Mouse (Mus musculus): ENCODE measurements around the gene Tmem19. TPM values are rescaled to one million over a fixed set of nuclear protein-coding genes. Genes with fewer than 3 reads are reported as not detected.
"Not testable (repeated sequence)": the region's sequence is repeated elsewhere in the genome, so short reads cannot be mapped to it uniquely, and the experiment has no call there.

Gene Tmem19
- polyA plus RNA-seq, 1 experiment from 2014 or later: 24.7 TPM

GRCm38 (mm10) chr10:115321317-115322035 lies 40.8 kb downstream of the Tmem19 start:
- no peaks in the 10 kb centered on the region for H3K36me3 ChIP-seq
- H3K4me1 ChIP-seq (replicated peaks): peaks cover under 1% of the 10 kb centered on the region; the same call in 1 of the 2 replicates
- H3K9ac ChIP-seq (replicated peaks): no peak overlapping the region
- H3K27ac ChIP-seq: no peak overlapping the region
- no peaks in the 10 kb centered on the region for H3K27me3 ChIP-seq
- ATAC-seq (ENCODE audit: insufficient number of reproducible peaks, insufficient read depth, low FRiP score, low TSS enrichment, low read depth): no peak
- H3K9me3 ChIP-seq: no peaks in the 10 kb centered on the region
- H3K4me2 ChIP-seq: no peak overlapping the region
- H3K4me3 ChIP-seq (replicated peaks): no peak overlapping the region
- WGBS: 79% methylated on average over 5 of the region's 5 CpGs

GRCm38 (mm10) chr10:115318388-115318787 lies 43.9 kb downstream of the Tmem19 start:
- WGBS: 62% methylated on average over 3 of the region's 3 CpGs
- ATAC-seq (ENCODE audit: insufficient number of reproducible peaks, insufficient read depth, low FRiP score, low TSS enrichment, low read depth); H3K4me3 ChIP-seq (replicated peaks); H3K9ac ChIP-seq (replicated peaks); H3K27ac ChIP-seq; H3K27me3 ChIP-seq; H3K4me2 ChIP-seq; H3K9me3 ChIP-seq; H3K36me3 ChIP-seq: not testable (repeated sequence)
- peaks cover 13% of the 10 kb centered on the region for H3K4me1 ChIP-seq (replicated peaks)

GRCm38 (mm10) chr10:115316313-115316712 lies 46.0 kb downstream of the Tmem19 start:
- H3K9me3 ChIP-seq: no peaks in the 10 kb centered on the region
- peak overlapping the region; percentile 89 for H3K4me3 ChIP-seq (replicated peaks)
- no peaks in the 10 kb centered on the region; the same call in 1 of the 2 replicates for H3K36me3 ChIP-seq
- H3K4me2 ChIP-seq: peak overlapping the region; percentile 67
- ATAC-seq (ENCODE audit: insufficient number of reproducible peaks, insufficient read depth, low FRiP score, low TSS enrichment, low read depth): no peak
- no peaks in the 10 kb centered on the region for H3K27me3 ChIP-seq
- no peak overlapping the region for H3K9ac ChIP-seq (replicated peaks)
- peak overlapping the region; percentile 94; the same call in 1 of the 2 replicates for H3K27ac ChIP-seq
- 66% methylated on average over 11 of the region's 11 CpGs for WGBS
- peaks cover 24% of the 10 kb centered on the region for H3K4me1 ChIP-seq (replicated peaks)

- Histone ChIP-seq H3K4me1 (replicated peaks) (peaks cover 24% of the 10 kb centered on the region), H3K27ac (peak within 1 kb of the TSS; percentile 94), H3K9ac (replicated peaks) (peak within 1 kb of the TSS; percentile 82), H3K27me3 (no peaks in the 10 kb centered on the region), H3K4me3 (replicated peaks) (peak within 1 kb of the TSS; percentile 89), H3K9me3 (no peaks in the 10 kb centered on the region), H3K4me2 (peak within 1 kb of the TSS; percentile 67), H3K36me3 (no peaks in the 10 kb centered on the region; the same call in 1 of the 2 replicates)
- WGBS: under 1% methylated on average over 48 of the region's 48 CpGs
- ATAC-seq (ENCODE audit: insufficient number of reproducible peaks, insufficient read depth, low FRiP score, low TSS enrichment, low read depth): peak; percentile 84
Measured at GRCm38 (mm10) chr10:115315473-115316171, 46.7 kb downstream of the Tmem19 start, which contains the start of gene Rab21. TSS of gene Rab21 (minus strand) at chr10:115315594.

DNA sequence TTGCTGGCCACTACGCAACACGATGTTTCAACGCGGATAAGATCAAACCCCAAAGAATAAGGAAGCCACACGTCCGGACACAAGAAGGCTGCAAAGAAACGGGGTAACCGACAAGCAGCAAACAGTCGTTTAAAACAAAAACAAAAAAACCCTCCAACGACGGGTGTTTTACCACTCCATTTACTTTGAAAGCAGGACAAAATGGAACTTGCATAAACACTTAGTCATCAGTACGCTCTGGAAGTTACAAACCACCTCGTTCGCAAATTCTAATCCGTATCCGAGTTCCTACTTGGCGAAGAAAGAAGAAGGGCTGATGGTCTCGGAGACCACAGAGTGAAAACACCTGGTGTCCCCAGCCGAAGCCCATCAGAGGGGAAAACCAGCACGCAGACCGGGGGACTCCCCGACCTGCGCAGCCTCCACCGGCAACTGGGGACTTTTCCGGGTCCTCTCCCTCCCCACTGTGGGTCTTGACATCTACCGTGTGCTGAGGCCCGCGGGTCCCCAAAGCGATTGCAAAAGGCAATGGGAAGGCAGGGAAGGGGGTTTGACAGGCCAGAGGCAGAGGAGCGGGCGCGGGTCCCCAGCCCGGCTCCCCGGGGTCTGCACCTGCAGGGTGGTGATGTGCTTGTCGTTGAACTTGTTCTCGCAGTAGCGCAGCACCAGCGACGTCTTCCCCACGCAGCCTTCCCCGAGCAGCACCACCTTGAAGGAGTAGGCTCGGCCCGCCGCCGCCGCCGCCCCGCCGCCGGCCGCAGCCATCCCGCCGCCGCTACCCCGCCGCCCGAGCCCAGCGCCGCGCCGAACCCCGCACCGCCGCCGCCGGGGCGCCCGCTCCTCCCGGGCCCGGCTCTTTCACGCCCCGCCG lies 47.5 kb downstream of the Tmem19 start:
- H3K4me3 ChIP-seq (replicated peaks): peak overlapping the region; percentile 89
- ATAC-seq (ENCODE audit: insufficient number of reproducible peaks, insufficient read depth, low FRiP score, low TSS enrichment, low read depth): no peak; the same call in 1 of the 2 replicates
- 2% methylated on average over 59 of the region's 73 CpGs for WGBS
- H3K4me2 ChIP-seq: peak overlapping the region; percentile 67
- peaks cover 24% of the 10 kb centered on the region for H3K4me1 ChIP-seq (replicated peaks)
- H3K27ac ChIP-seq: peak overlapping the region; percentile 94
- no peaks in the 10 kb centered on the region; the same call in 1 of the 2 replicates for H3K36me3 ChIP-seq
- H3K27me3 ChIP-seq: no peaks in the 10 kb centered on the region
- H3K9ac ChIP-seq (replicated peaks): peak overlapping the region; percentile 82
- H3K9me3 ChIP-seq: no peaks in the 10 kb centered on the region

DNA sequence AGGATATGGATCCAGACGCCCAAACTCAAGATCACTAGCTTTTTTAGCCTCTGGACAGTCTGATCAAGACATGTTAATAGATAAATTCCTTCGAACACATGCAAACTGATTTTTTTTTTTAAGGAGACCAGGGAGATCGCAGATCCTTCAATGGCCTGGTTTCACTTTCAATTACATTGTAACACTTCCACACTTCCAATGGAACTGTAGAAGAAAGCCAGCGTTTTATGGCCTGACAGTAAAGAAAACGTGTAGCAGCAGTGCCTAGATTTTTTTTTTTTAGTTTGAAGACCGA lies 48.1 kb downstream of the Tmem19 start:
- peak overlapping the region; percentile 67 for H3K4me2 ChIP-seq
- H3K27ac ChIP-seq: no peak overlapping the region
- H3K36me3 ChIP-seq: peaks cover 3% of the 10 kb centered on the region; the same call in 1 of the 2 replicates
- 25% methylated on average over 6 of the region's 6 CpGs for WGBS
- H3K4me1 ChIP-seq (replicated peaks): peaks cover 24% of the 10 kb centered on the region
- H3K9me3 ChIP-seq: no peaks in the 10 kb centered on the region
- no peaks in the 10 kb centered on the region for H3K27me3 ChIP-seq
- H3K4me3 ChIP-seq (replicated peaks): peak overlapping the region; percentile 89
- no peak for ATAC-seq (ENCODE audit: insufficient number of reproducible peaks, insufficient read depth, low FRiP score, low TSS enrichment, low read depth)
- H3K9ac ChIP-seq (replicated peaks): peak overlapping the region; percentile 82

- Histone ChIP-seq H3K27me3 (no peaks in the 10 kb centered on the region), H3K4me3 (replicated peaks) (peak overlapping the region; percentile 89), H3K4me1 (replicated peaks) (peaks cover 25% of the 10 kb centered on the region), H3K4me2 (peak overlapping the region; percentile 67), H3K36me3 (peaks cover 3% of the 10 kb centered on the region; the same call in 1 of the 2 replicates), H3K9me3 (no peaks in the 10 kb centered on the region), H3K9ac (replicated peaks) (peak overlapping the region; percentile 82; the same call in 1 of the 2 replicates), H3K27ac (no peak overlapping the region)
- WGBS: 74% methylated on average over 14 of the region's 14 CpGs
- ATAC-seq (ENCODE audit: insufficient number of reproducible peaks, insufficient read depth, low FRiP score, low TSS enrichment, low read depth): no peak
Measured at GRCm38 (mm10) chr10:115313641-115314286, 48.5 kb downstream of the Tmem19 start.

- 70% methylated on average over 3 of the region's 3 CpGs for WGBS
- no peak overlapping the region for H3K4me2 ChIP-seq
- peaks cover 3% of the 10 kb centered on the region; the same call in 1 of the 2 replicates for H3K36me3 ChIP-seq
- H3K9me3 ChIP-seq: no peaks in the 10 kb centered on the region
- no peak overlapping the region for H3K9ac ChIP-seq (replicated peaks)
- ATAC-seq (ENCODE audit: insufficient number of reproducible peaks, insufficient read depth, low FRiP score, low TSS enrichment, low read depth): no peak
- no peaks in the 10 kb centered on the region for H3K27me3 ChIP-seq
- no peak overlapping the region for H3K4me3 ChIP-seq (replicated peaks)
- H3K27ac ChIP-seq: no peak overlapping the region
- peaks cover 29% of the 10 kb centered on the region for H3K4me1 ChIP-seq (replicated peaks)
Measured at GRCm38 (mm10) chr10:115312732-115313131, 49.6 kb downstream of the Tmem19 start.

GRCm38 (mm10) chr10:115312194-115312593 lies 50.1 kb downstream of the Tmem19 start:
- ATAC-seq (ENCODE audit: insufficient number of reproducible peaks, insufficient read depth, low FRiP score, low TSS enrichment, low read depth): no peak
- peaks cover 29% of the 10 kb centered on the region for H3K4me1 ChIP-seq (replicated peaks)

DNA sequence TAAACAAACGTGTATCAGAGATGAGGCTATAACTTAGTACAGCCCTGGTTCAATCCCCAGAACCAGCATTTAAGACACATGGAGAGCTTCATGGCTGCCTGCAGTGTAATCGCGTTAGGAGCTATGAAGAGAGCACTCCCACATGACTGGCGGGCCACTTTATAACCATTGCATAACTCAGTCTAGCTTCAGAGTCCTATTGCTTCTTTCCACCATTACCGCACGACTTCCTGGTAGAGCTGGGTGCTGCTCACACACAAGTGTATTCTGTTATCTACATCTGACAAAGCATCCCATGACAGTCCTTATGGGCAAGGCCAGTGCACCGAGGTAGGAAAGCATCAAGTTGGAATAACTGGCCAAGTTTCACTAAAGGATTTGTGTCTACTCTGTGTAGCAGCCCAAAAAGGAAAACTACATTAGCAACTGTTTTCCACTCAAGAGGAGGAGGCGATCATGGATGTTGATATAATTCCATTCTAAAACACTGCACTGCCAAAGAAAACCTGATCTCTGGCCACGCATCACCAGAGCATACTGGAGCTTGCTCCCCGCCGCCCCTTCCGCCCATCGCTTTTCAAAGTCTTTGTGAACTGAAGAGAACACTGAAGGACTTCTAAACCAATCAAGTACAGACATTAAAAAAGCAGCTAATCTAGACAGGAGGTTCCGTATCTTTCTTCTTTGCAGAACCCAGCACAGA lies 50.9 kb downstream of the Tmem19 start:
- no peak overlapping the region for H3K9ac ChIP-seq (replicated peaks)
- WGBS: 94% methylated on average over 14 of the region's 14 CpGs
- no peak for ATAC-seq (ENCODE audit: insufficient number of reproducible peaks, insufficient read depth, low FRiP score, low TSS enrichment, low read depth)

More at GRCm38 (mm10) chr10:115312194-115312593, 50.1 kb downstream of the Tmem19 start:
- Histone ChIP-seq H3K9ac (replicated peaks) (no peak overlapping the region), H3K27ac (no peak overlapping the region), H3K36me3 (peaks cover 3% of the 10 kb centered on the region; the same call in 1 of the 2 replicates), H3K27me3 (no peaks in the 10 kb centered on the region), H3K4me3 (replicated peaks) (no peak overlapping the region), H3K9me3 (no peaks in the 10 kb centered on the region), H3K4me2 (no peak overlapping the region)
- WGBS: 91% methylated on average over 5 of the region's 5 CpGs

More for the DNA sequence above, 50.9 kb downstream of the Tmem19 start:
- H3K36me3 ChIP-seq: peaks cover 3% of the 10 kb centered on the region; the same call in 1 of the 2 replicates
- H3K27me3 ChIP-seq: no peaks in the 10 kb centered on the region
- no peak overlapping the region for H3K4me2 ChIP-seq
- H3K4me1 ChIP-seq (replicated peaks): peaks cover 29% of the 10 kb centered on the region
- no peak overlapping the region for H3K4me3 ChIP-seq (replicated peaks)
- no peak overlapping the region for H3K27ac ChIP-seq
- no peaks in the 10 kb centered on the region for H3K9me3 ChIP-seq

All from limb, embryonic 12.5 days (tissue).